Mouse (Mus musculus): ENCODE measurements around the gene Pheta2.

Pheta2 gene

DNA sequence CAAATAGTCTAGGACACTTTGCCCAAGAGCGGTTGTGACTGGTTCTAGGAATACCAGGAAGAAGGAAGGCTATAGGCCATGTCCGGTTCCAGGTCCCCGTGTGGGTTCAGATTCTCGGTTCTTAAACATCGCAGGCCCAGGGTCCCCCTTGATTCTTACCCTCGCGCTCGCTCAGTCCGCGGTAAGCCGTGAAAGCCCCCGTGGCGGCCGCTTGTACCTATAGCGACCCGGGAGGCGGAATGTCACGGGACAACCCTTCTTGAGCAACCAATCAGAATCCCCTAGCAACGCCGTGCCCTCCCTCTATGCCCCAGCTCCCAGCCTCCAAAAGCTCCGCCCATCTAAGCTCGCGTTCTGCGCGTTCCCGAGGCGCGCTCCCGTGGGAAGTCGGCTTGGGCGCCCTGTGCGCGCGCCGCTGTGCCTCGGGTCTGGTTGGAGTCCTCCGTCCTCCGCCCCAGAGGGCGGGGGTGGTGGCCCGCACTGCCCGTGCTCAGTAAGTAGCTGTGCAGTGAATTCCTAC is at the start of gene Pheta2, which contains the start of the genes Naga and Smdt1:
Pheta2 (plus strand) TSS at position 350 of the 520 bp plus-strand sequence.
Naga (minus strand) TSS at position 333 of the 520 bp plus-strand sequence.
Smdt1 (plus strand) TSS at position 367 of the 520 bp plus-strand sequence.
- peak; percentile 89 for DNase-seq (ENCODE audit: low spot score)

DNA sequence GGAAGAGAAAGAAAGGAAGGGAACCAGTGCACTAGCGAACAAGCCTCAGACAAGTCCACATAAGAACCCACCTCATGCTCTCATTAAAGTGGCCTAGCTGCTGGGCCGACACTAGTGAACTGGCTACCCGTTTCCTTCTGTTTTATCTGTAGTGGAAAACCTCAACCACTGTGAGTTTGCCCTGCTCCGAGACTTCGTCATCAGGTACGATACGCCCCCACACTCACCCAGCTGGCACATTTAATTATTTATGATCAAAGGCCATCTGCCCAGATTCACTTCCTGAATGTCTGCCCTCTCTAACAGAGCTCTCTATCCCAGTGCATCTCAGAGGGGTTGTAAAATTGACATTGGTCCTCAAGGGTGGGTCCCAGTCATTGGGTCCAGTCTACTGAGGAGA is 48.5 kb upstream of the Pheta2 start:
- DNase-seq (ENCODE audit: low spot score): no peak

GRCm38 (mm10) chr15:82292851-82293250 is 45.9 kb upstream of the Pheta2 start:
- no peak for DNase-seq (ENCODE audit: low spot score)

GRCm38 (mm10) chr15:82293271-82293711 is 45.5 kb upstream of the Pheta2 start:
- DNase-seq (ENCODE audit: low spot score): no peak

- DNase-seq (ENCODE audit: low spot score): no peak
Measured at GRCm38 (mm10) chr15:82294059-82294458, 44.7 kb upstream of the Pheta2 start.

DNA sequence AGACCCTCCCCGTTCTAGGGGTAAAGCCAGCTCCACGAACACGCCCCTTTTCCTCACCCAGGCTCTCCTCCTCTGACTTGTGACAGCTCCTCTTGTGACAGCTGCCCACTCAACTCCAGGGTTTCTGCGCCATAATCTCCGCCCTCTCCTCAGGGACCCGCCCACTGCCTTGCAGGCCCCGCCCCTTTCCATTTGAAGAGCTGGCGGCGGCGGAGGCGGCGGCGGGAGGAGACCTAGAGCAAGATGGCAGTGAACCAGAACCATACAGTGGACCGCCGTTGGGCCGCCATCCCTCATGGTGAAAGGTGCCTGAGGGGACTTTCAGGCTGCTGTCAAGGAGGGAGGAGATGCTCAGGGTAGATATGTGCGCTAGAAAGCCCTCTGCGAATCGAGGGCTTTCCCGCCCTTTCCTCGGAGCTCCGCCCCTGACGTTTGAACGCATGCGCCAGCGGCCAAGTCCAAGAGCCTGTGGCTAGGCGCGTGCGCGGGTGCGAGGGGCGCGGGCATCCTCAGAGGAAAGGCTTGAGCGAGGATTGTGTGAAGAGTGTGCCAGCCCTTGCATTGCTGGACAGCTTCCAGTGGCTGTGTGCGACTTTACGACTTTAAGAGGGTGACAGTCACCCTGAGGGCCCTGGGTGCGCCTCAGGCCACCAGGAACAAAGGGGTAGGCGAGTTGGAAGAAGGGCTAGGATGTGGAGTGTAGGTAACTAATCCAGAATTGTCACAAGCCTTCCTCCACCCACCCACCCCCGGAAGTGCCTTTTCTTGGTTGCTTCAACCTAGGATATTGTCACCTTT is 39.8 kb upstream of the Pheta2 start, which contains the start of gene Wbp2nl:
Wbp2nl (plus strand) TSS at position 191 of the 798 bp plus-strand sequence.
- peak; percentile 89 for DNase-seq (ENCODE audit: low spot score)

DNA sequence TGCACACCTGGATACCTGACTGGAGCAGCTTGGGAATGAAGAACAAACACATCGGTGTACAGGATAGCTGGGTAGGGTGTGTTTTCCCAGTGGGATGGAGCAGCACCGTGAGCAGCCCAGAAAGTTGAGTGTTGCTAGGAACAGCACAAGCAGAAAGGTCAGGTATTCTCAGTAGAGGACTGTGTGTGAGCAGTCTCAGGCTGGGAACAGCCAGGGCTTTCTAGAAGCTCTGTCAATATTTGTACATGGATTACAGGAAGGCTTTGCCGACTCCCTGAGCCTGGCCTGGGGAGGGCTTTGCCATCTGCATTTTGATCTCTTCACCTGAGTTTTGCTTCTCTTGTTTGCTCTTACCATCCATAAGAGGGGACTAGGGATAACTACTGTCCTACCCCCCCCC is 31.6 kb upstream of the Pheta2 start:
- no peak for DNase-seq (ENCODE audit: low spot score)

DNA sequence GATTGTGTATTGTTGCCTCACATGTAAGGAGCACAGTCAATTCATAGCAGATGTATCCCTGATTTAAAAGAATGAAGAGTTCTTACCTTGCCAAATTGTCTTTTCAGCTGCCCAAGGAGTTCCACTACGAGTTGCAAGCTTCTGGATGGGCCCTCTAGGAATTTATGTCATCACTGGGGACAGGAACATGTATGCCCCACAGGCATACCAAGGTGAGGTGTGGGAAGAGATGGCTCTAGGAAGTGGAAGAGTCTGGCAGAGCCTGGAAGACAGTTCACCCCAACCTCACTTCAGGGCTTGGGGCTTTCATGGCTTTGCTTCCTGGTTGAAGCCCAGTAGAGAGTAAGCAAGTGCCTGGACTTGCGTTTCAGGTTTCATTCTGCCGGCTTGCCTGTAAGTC is 30.3 kb upstream of the Pheta2 start:
- no peak for DNase-seq (ENCODE audit: low spot score)

GRCm38 (mm10) chr15:82317839-82318238 is 20.9 kb upstream of the Pheta2 start:
- DNase-seq (ENCODE audit: low spot score): no peak

DNA sequence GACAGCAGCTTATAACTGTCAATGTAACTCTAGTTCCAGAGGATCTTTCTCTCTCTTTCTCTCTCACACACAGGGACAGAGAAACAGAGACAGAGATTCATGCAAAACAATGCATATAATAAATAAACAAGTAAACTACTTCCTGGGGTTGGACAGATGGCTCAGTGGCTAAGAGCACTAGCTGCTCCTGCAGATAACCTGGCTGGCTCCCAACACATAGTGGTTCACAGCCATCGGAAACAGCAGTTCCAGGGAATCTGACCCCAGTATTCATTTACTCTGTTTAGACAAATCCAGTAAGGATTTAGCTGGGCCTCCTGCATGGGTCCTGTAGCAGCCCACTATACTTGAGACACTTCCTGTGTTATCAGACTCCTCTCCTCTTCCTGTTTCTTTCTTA is 19.1 kb upstream of the Pheta2 start:
- no peak for DNase-seq (ENCODE audit: low spot score)

GRCm38 (mm10) chr15:82322195-82322594 is 16.5 kb upstream of the Pheta2 start:
- DNase-seq (ENCODE audit: low spot score): no peak

DNA sequence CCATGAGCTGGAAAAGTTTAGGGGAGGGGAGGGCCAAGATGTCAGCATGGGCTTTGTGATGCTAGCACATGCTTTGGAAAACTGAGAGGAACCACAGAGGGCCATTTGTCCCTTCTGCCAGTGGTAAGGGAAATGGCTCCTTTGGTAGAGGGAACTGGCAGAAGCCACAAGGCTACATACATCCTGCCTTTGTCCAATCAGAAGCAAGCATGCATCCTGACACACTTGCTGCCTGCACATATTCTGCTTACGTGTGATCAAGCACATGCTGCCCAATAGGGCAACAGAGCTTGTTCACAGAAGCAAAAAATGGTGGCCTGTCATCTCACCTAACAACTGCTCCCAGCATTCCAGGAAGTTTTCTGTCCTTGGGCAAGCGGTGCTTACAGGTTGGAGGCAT is 13.4 kb upstream of the Pheta2 start:
- no peak for DNase-seq (ENCODE audit: low spot score)

- DNase-seq (ENCODE audit: low spot score): no peak
Measured at GRCm38 (mm10) chr15:82335194-82335593, 3.5 kb upstream of the Pheta2 start.

- DNase-seq (ENCODE audit: low spot score): no peak
Measured at GRCm38 (mm10) chr15:82336629-82337028, 2.1 kb upstream of the Pheta2 start.

GRCm38 (mm10) chr15:82337875-82338274 is 867 bp upstream of the Pheta2 start:
- DNase-seq (ENCODE audit: low spot score): no peak

GRCm38 (mm10) chr15:82339150-82339549 is 408 bp downstream of the Pheta2 start:
- no peak for DNase-seq (ENCODE audit: low spot score)

- DNase-seq (ENCODE audit: low spot score): no peak
Measured at GRCm38 (mm10) chr15:82339634-82340254, 1.0 kb downstream of the Pheta2 start.

- DNase-seq (ENCODE audit: low spot score): no peak
Measured at GRCm38 (mm10) chr15:82340414-82341035, 1.8 kb downstream of the Pheta2 start.

GRCm38 (mm10) chr15:82341036-82341501 is 2.3 kb downstream of the Pheta2 start:
- no peak for DNase-seq (ENCODE audit: low spot score)

- DNase-seq (ENCODE audit: low spot score): no peak
Measured at GRCm38 (mm10) chr15:82341675-82342542, 3.2 kb downstream of the Pheta2 start.

- no peak for DNase-seq (ENCODE audit: low spot score)
Measured at GRCm38 (mm10) chr15:82342543-82342935, 3.8 kb downstream of the Pheta2 start.

All from testis, postnatal 14 days (tissue).